Mouse (Mus musculus): ENCODE data around the gene Ssbp1.

The Ssbp1 gene

DNA sequence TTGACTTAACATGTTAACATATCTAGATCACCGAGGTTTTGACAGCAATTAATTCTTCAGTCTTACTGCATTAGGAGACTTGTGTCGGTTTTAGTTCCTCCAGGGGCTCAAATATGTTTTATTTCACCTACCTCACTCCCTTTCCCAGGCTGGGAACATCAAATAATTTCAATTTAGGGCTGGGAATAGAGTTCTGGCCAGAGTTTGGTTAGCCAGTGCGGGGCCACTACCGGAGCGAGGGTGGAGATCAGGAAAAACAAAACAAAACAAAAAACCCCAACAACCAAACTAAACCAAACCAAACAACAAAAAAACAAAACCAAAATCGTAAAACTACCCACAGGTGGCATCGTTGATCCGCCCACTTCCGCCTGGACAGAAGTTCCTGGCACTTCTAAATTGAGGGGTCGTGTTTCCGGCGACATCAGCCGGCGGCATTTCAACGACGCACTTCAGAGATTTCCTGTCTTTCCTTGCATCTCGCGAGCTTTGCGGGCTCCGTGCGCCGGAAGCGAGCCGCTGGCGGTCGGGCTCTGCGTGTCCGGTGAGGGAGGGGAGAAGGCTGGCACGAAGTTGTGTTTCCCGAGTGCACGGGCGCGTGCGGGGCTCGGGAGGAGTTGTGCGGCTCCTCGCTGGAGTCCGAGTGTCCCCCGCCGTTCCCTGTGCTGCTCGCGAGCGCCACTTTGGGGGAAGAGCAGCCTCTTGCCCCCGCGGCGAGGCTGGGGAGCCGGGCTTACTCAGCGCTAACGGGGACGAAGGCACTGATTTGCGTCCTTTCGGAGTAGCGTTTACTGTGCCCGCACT is at the start of gene Ssbp1:
Gene Ssbp1 (plus strand): TSS at position 437 of the 804 bp plus-strand sequence.
- peak; percentile 96 for DNase-seq

DNA sequence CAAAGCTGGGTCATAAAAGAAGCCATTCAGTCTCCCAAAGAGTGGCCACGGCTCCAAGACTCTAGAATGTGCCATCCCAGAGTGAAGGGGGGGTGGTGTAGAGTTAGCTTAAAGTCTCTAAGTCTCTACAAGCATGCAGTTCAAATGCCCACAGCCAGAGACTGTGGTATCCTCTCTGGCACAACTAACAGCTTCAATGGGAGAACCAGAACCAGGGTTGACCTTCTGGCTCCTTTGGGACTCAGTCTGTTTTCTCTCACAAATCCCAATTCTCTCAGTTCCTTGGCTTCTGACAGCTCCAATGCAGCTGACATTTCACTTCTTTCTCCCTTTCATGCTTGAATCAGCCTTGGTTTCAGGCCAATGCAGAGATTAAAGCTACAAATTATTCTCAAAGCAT is 48.1 kb upstream of the Ssbp1 start:
- no peak for DNase-seq

DNA sequence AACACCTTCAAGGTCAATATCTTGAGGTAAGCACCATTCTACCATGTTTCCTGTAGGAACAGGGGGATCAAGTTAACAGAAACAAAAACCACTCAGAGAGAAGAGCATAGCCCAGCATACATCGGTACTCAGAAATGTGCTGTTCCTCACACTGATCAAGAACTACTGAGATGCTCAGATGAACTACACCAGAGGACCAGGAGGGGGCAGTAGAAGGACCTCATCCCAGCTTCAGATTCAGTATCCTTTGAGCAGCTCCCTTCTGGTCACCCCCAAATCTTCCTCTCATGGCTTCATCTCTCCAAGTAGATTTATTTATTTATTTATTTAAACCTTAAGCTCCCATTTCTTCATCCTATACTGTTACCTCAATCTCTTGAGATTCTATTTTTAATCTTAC is 47.4 kb upstream of the Ssbp1 start:
- DNase-seq: peak; percentile 45

DNA sequence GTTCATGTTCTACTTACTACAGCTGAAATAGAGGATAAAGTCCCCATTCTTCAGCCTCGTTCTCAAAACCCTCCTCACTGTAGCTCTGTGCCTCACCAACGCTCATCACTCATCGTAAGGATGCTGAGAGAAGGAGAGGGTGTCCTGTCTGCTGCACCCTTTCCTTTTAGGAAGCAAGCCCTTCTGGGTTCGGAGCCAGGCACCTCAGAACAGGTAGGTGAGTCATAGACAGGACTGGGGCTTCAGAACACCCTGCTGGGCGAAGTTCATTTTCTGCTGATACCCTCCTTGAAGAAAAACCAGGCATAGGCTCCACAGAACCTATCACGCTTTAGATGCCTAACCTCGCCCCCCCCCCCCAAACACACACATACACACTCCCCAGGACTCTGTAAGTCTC is 43.7 kb upstream of the Ssbp1 start:
- no peak for DNase-seq

DNA sequence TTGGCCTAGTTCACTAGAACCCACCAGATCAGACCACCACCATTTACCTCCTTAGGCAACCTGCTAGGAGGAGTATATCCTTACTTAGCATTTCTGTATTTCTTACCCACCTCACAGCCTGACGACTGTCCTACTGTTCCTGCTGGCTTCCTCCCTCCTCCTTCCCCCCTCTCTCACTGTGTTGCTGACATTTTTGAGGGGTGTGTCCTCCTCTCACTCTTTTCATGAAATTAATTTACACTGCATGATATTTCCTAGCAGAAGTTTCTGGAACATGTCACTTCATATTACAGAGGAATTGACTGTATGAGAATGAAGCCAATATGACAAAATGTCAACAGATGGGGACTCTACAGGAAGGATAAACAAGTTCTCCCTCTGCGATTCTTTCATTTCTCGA is 42.5 kb upstream of the Ssbp1 start:
- no peak for DNase-seq

DNA sequence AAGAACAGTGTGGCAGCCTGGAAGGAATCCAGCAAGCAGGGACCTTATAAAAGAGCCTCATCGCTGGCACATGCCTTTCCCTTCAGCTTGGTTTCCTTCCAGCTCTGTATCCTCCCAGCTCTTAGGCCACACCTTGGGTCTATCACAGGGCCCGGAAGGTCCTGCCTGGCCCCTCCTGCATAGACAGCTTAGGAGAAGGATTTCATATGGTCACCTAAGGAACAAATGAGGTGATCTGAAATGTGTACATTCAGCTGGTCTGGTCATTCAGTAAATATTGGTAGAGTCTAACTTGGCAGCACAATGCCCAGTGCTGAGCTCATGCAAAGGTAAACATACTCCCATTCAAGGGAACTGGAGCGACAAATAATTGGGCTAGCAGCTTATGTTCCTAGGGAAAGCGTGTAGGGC is 41.6 kb upstream of the Ssbp1 start:
- DNase-seq: no peak

DNA sequence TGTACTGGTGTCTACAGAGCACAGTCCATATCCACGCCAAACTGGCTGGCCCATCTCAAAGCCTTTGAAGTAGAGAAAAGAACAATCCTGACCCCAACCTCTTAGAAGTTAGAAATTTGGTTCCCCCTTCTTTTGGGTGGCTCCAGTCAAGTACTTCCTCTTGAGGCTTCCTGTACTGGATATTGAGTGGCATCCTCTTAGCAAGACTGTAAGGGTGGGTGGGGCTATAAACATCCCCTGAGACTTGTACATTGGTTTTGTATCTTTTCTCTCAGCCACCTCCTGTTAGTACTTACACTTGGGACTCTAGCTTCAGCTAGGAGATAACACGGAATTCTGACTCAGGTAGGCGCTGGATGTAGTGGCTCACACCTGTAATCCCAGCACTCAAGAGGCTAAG is 40.9 kb upstream of the Ssbp1 start:
- no peak for DNase-seq

DNA sequence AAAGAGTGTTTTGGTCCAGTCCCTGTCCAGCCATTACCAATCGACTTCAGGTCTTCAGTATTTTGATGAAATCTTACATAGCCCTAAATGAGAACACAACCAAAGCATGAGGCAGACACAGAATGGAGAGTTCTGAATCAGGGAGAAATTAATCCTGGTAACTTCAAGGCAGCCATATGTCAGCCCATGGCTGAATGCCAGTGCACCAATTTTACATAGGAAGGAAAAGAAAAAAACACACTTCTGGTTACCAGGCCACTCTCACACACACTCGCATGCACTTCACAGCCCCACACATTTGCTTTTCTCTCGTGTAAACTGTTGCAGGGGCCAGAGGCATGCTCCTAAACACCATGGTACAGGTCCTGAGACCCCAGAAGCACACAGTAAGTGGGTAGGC is 40.3 kb upstream of the Ssbp1 start:
- DNase-seq: no peak

DNA sequence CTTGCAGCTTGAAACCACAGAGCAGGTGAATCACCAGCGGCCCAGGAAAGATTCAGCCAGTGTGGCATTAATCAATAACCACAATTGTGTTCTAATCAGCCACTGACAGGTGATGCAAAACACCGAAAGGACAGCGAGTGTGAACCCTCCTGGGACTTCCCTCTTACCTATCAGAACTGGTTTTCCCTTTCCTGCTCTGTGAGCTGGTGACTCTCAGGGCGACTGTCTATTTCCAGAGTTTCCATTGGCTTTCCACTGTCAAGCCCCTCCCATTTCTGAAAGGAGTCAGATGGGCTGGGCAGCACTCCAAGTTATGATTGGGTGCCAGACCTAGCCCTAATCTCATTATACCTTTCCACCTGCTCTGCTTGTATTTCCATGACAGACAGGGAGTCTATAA is 39.8 kb upstream of the Ssbp1 start:
- DNase-seq: no peak

DNA sequence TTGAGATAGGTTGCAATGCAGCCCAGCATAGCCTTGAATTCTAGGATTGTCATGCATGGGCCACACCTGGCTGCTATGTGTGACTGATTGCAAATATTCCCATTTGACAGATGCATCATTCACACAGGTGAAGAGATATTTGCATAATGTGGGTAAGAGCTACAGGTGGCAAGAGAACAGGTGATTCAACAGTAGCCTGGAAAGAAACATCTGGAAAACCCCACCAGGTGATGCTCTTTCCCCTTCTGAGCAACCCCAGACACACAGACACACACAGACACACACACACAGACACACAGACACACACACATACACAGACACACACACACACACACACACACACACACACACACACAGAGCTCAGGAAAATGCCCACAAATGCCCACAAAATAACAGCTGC is 39.3 kb upstream of the Ssbp1 start:
- no peak for DNase-seq

DNA sequence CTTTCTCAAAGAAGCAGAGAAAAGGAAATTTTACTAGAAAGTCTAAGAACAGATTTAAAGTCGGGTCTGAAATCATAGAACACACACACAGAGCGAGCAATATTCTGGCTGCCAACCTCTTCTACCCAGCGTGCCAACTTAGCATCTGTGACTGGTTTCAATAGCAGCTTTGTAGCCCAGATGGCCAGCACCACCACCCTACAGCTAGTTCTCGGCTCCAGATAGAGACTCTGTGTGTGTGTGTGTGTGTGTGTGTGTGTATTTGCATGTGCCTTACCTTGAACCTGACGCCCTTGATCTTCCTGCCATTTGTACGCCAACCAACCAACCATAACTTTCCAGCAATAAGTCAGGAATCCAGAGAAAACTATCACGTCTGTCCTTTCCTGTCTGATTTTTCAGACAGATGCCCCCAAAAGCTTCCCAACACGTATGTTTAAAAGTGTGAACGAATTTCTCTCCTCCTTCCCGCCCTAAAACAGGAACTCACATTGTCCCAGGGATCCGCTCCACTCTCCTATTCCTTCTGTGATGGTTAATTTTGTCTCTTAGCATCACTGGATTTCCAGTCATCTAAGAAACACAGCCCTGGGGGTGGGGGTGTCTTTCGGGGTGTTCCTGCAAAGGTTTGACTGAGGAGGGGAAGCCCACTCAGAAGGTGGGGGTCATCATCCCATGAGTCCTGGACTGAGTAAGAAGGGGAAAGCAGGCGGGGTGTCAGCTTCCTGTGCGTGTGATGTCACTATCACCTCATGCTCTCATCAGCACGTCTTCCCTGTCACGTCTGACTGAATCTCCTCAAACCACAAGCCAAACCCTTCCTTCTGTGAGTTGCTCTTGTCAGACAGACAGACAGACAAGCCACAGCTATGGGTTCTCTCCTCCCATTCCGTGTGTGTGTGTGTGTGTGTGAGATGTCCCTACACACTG is 38.5 kb upstream of the Ssbp1 start:
- no peak for DNase-seq

DNA sequence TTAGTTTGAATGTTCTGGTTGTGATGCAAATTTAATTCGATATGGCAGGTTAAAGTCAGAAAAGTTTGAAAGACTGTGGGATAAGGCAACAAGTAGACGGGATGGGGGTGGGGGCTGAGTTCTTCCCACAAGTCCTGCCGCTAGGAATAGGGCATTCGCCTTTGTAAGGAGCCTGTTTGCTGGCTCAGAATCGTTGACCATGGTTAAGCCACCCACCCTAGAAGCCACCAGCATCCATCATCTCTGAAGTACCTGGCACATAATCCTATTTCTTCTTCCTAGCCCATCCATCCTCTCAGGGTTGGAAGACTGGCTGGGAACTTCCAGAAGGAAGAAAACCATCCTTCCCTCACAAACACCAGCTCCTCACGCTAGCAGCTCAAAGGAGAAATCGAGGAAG is 36.5 kb upstream of the Ssbp1 start:
- DNase-seq: no peak

DNA sequence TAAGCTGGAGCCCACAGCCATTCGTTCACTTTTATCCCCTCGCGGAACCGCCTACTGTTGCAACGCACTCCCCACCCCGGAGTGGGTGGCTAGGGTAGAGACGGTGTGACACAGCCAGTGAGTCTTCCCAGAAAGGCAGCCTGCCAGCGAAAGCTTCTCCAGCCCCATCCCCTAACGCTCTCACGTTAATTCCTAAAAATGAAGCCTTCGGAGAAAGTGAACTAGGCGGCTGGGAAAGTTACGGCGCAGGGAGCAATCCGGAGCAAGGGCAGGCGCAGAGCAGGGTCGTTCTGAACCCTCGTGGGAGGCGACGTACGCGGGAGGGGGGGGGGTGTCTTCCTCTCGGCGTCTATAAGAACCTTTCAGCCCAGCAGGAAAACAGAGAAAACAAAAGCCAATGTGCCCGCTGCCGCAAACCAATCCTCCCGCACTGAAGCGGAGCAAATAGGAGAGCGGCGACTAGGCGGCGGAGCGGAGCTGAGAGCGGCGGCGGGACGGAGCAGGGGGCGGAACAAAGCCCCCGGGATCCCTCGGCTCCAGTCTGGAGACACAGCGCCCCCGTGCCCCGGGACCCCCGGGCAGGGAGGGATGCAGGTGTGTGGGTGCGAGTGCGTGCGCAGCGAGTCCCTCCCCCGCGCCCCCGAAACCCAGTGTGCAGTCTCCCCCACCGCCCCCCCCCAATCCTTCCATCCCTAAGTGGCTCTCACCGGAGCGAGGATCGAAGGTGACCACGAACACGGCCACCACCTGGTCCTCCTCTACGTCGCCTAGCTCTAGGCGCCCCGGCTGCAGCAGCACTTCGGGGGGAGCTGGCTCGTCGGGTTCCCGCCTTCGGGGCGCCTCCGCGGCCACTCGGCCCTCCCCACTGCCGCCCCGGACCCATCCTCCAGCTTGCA is 35.8 kb upstream of the Ssbp1 start:
- DNase-seq: peak; percentile 75

DNA sequence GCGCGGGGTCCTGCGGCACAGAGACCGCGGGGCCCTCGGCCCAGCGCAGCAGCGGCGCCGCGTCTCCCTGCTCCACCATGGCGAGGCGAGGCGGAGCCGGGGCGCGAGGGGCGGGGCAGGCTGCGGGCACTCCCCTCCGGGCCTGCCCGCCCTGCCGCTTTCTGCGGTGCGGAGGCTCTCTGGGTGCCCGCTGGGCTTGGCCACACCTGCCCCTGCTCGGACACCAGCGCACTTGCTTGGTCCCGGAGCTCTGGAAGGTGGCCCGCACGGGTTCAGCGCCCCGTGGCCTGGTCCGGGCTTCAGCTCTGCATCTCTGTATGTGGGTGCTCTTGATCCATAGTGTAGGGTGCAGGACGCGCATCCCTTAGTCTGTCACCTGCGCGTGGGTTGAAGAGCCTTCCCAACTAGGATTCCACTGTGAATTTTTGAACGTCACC is 35.1 kb upstream of the Ssbp1 start, which contains the start of gene E330009J07Rik:
Gene E330009J07Rik (minus strand): TSS at position 89 of the 437 bp plus-strand sequence.
- DNase-seq: peak; percentile 89

DNA sequence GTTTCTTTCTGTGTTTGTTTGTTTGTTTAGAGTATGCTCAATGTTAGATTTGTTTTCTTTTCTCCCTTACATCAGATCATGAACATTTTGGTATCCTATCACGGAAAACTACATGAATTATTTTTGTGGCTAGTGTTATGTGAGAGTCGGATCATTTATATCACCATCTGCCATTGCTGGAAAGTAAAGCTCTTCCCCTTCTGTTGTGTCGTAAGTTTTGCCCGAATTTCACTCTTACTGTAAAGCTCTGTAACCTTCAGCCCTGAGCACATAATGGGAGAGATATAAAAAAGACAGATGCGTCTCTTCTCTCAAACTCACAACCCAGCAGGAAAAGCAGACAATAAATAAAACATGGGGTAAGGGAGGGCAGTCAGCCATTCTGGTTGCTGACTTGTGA is 32.2 kb upstream of the Ssbp1 start, which contains the start of gene Wee2:
Gene Wee2 (plus strand): TSS at position 153 of the 400 bp plus-strand sequence.
- DNase-seq: no peak

DNA sequence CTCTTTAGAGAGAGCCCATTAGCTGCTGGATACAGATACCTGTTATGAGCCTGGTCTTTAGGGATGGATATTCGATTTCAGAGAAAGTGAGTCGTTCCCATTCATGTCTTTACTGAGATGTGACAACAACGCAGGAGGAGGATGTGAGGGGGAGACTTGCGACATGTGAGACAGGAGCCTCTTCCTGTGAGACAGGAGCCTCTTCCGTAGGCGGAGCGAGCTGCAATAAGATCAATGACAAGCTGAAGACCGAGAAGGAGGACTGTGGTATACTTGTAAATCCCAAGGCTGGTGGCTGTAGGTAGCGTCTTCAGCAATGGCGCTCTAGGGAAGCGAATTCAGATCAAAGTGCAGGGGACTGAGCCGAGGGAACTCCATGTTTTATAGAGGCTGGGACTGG is 31.4 kb upstream of the Ssbp1 start:
- no peak for DNase-seq

DNA sequence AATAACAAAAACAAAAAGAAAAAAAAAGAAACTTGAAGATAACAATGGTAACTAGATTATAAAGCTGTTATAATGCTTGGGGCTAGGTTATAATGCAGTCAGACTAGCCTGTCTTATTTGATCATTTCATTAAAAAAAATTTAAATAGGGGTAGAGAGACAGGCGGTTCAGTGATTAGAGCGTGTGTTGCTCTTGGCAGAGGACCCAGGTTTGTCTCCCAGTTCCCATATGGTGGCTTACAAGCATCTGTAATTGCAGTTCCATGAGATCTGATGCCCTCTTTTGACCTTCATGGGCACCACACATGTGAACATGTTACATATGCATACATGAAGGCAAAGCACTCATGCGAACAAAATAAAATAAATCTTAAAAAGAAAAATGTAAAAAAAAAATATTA is 29.9 kb upstream of the Ssbp1 start:
- DNase-seq: no peak

DNA sequence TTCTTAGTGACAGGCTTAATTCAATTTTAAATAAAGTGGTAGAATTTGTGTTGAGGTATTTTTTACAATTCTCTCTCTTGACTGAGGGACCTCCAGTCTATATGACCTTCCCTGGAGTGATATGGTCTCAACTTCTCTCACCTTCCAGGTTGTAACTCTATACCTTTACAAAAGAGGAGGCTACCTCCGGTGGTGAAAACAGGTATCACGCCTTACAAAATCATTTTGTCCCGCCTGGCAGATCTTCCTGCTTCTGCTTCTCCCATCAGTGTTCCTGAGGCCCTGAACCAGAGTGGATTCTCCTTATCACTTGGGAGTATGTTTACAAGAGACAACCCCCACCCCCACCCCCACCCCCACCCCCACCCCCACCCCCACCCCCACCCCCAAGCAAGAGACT is 29.4 kb upstream of the Ssbp1 start:
- no peak for DNase-seq

DNA sequence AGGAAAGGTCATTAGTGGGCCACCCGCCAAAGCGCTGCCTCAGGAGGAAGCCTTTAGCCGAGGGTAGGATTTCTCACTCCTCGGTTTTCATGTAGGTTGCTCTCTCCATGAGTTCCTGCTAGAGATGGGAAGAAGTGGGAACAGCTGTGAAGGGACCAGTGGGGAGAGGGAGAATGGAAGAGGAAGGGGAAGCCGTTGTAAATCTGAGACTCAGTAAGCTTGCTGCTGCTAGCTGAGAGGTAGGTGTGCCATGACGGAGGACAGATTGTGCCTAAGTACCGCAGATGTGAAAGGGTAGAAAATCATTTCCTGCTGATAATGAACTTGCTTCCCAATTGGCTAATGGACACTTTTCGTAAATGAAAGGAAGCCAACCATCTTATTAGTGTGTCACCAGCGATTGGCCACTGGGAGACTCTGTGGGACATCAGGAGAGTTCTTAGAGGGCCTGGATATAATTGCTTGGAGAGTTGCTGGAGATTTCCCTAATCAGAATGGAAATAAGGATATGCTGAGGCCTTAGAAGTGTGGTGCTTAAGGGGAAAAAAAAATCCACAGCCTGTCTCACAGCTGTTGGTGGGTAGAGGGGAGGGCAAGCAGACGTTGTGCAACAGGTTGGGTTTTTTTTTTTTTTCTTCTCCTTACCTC is 27.7 kb upstream of the Ssbp1 start:
- DNase-seq: no peak

DNA sequence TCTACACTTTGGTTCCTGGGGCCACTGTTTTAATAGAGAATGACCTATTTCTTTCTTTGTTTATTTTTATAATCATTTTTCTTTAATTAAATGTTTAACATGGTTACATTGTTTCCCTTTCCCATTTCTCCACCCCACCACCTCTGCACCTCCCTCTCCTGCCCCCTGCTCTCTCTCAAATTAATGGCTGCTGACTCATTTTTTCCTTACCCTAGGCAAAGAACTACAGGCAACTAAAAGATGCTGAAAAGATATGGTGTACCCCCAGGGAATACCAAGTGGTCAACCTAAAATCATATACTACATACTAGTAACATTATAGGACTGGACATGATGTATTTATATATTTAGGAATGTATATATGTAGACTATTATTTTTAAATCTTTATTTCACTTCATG is 22.5 kb upstream of the Ssbp1 start:
- DNase-seq: no peak

DNA sequence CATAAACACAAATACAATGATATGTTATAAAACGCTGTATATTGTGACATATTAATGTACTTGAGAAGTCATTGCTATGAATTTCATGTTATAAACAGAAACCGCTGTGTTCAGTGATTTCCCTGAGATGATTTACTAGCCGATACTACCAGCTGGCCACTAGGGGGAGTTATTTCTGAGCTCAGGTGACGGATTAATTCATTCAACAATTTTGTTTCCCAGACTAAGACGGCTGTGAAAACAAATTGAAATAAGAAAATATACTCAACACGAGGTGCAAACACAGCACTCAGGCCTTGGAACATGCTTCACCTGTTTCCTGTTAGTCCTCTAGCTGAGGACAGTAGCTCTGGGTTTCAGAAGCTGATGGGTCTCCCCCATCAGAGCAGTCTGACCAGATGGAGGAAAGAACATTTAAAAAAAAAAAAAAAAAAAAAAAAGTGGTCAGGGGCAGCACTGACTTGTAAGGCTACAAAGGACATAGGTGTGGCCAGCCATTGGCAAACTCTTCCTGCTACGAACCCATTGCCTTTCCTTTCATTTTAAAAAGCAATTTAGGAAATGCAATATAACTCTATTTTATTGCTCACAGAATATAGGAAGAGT is 16.6 kb upstream of the Ssbp1 start:
- DNase-seq: peak; percentile 61

DNA sequence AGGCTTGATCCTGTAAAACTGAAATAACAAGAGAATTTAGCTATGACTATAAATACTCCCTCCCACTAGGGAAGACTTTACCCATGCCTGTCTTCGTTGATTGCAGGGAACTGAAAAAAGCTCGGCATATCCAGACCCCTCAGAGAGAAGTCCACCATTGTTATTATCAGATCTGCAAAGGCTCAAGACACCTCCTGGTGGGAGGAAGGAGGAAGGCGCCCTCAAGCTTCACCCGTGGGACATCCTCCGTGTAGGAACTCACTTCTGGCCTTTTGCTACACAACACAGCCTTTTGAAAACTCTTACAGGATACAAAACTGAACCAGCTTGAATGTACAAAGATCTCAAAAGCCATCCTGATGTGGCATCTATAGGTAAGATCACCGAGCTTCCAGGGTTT is 5.4 kb upstream of the Ssbp1 start:
- no peak for DNase-seq
